Mouse (Mus musculus): ENCODE measurements around the gene Nr1h2. TPM values are rescaled to one million over a fixed set of nuclear protein-coding genes. Genes with fewer than 3 reads are reported as not detected.

Gene Nr1h2
- 10 to 100 TPM; 42.2 to 57.7 TPM for polyA plus RNA-seq (2017; shearing (Covaris generic))

GRCm38 (mm10) chr7:44553826-44554225, at the start of gene Nr1h2:
TSS of gene Nr1h2 (minus strand) at chr7:44553951.
- peak; percentile 87 for ATAC-seq

- ATAC-seq: no peak
Observed at GRCm38 (mm10) chr7:44603186-44603855, 49.6 kb upstream of the Nr1h2 start.

GRCm38 (mm10) chr7:44602443-44602842, 48.7 kb upstream of the Nr1h2 start:
- no peak for ATAC-seq

- ATAC-seq: no peak
Observed at GRCm38 (mm10) chr7:44601646-44602045, 47.9 kb upstream of the Nr1h2 start.

- no peak for ATAC-seq
Observed at GRCm38 (mm10) chr7:44600691-44601262, 47.0 kb upstream of the Nr1h2 start.

- no peak for ATAC-seq
Observed at GRCm38 (mm10) chr7:44598336-44598735, 44.6 kb upstream of the Nr1h2 start.

GRCm38 (mm10) chr7:44597666-44598065, 43.9 kb upstream of the Nr1h2 start:
- no peak for ATAC-seq

GRCm38 (mm10) chr7:44596996-44597538, 43.3 kb upstream of the Nr1h2 start:
- no peak for ATAC-seq

- ATAC-seq: no peak
Observed at GRCm38 (mm10) chr7:44596051-44596450, 42.3 kb upstream of the Nr1h2 start.

- no peak for ATAC-seq
Observed at GRCm38 (mm10) chr7:44595131-44595561, 41.4 kb upstream of the Nr1h2 start.

- no peak for ATAC-seq
Observed at GRCm38 (mm10) chr7:44594291-44594690, 40.5 kb upstream of the Nr1h2 start.

GRCm38 (mm10) chr7:44593775-44594174, 40.0 kb upstream of the Nr1h2 start:
- no peak for ATAC-seq

GRCm38 (mm10) chr7:44593051-44593450, 39.3 kb upstream of the Nr1h2 start:
- ATAC-seq: no peak

- ATAC-seq: no peak
Observed at GRCm38 (mm10) chr7:44591348-44592116, 37.8 kb upstream of the Nr1h2 start.

- ATAC-seq: peak; percentile 87
Observed at GRCm38 (mm10) chr7:44590402-44591347, 36.9 kb upstream of the Nr1h2 start, which contains the start of gene Kcnc3. TSS of gene Kcnc3 (plus strand) at chr7:44590664.

- no peak for ATAC-seq
Observed at GRCm38 (mm10) chr7:44589946-44590345, 36.2 kb upstream of the Nr1h2 start.

- peak; percentile 25 for ATAC-seq
Observed at GRCm38 (mm10) chr7:44589149-44589548, 35.4 kb upstream of the Nr1h2 start.

- no peak for ATAC-seq
Observed at GRCm38 (mm10) chr7:44588338-44588737, 34.6 kb upstream of the Nr1h2 start.

GRCm38 (mm10) chr7:44587676-44588075, 33.9 kb upstream of the Nr1h2 start:
- ATAC-seq: no peak

GRCm38 (mm10) chr7:44586930-44587329, 33.2 kb upstream of the Nr1h2 start:
- ATAC-seq: no peak

- no peak for ATAC-seq
Observed at GRCm38 (mm10) chr7:44586518-44586917, 32.8 kb upstream of the Nr1h2 start.

- ATAC-seq: no peak
Observed at GRCm38 (mm10) chr7:44585606-44586005, 31.9 kb upstream of the Nr1h2 start.
